Comparison of ENCODE assay signal across 18 mouse cellular contexts in genomic region chr9:121506478-121507180, GRCm38 (mm10). TPM values are rescaled to one million over a fixed set of nuclear protein-coding genes. Genes with fewer than 3 reads are reported as not detected.
A peak's percentile ranks its signal among the peaks of the same experiment; 100 is the strongest.
DNase-seq lines count a peak whose midpoint lies in the region; ATAC-seq and TF ChIP-seq lines count a peak whose summit lies in the region.
"Had no signal": no experiment of that assay in that cellular context is flagged by ENCODE, and none has a peak within 500 bp of the region (broad histone marks: within the 10 kb centered on the region; RNA-seq: fewer than 3 reads in every experiment).

No protein-coding gene starts in this region.

- H3K27ac ChIP-seq in forebrain, postnatal 0 days (ENCODE audit: low read depth, low read length) = peak overlapping the region; percentile 60
- H3K27ac ChIP-seq: embryonic facial prominence, embryonic 15.5 days; macrophage; midbrain, embryonic 15.5 days; neural tube, embryonic 13.5 days had no signal

- H3K36me3 ChIP-seq in forebrain, postnatal 0 days (ENCODE audit: insufficient read depth) = no peaks in the 10 kb centered on the region
- H3K36me3 ChIP-seq: embryonic facial prominence, embryonic 15.5 days; midbrain, embryonic 15.5 days; neural tube, embryonic 13.5 days had no signal

- no peaks in the 10 kb centered on the region for H3K27me3 ChIP-seq in forebrain, postnatal 0 days (ENCODE audit: insufficient read depth, low read length)
- H3K27me3 ChIP-seq: embryonic facial prominence, embryonic 15.5 days; midbrain, embryonic 15.5 days; neural tube, embryonic 13.5 days had no signal

- TF ChIP-seq POLR2A in brain, embryonic 14.5 days (IDR thresholded peaks at IDR 0.05; ENCODE audit: borderline replicate concordance, extremely low read depth, insufficient read depth, insufficient read length, poor library complexity, severe bottlenecking) = no peak

- DNase-seq in brain, embryonic 14.5 days (ENCODE audit: low read depth) = peak; percentile 65
- peak; percentile 78 for DNase-seq in forebrain, postnatal 0 days
- peak; percentile 60 to 64 for DNase-seq in layer of hippocampus, postnatal 36 days
- peak; percentile 81 to 91 for DNase-seq in right cerebral cortex, postnatal 10 days (ENCODE audit: low spot score in 2 of 2)
- no peak for DNase-seq in lung, postnatal 25 days (ENCODE audit: low spot score)
- no peak for DNase-seq in cerebellum, adult 18-20 months
- DNase-seq: adrenal gland, postnatal 25 days; heart, postnatal 4 days; kidney, postnatal 10 days; lung, adult 18-20 months had no signal

- peak; percentile 92 for ATAC-seq in forebrain, postnatal 0 days
- no peak for ATAC-seq in megakaryocyte, adult 5-6 weeks (ENCODE audit: poor library complexity, severe bottlenecking)
- ATAC-seq: CD4-positive, CD25-positive, alpha-beta regulatory T cell, adult 4 months; midbrain, embryonic 15.5 days had no signal

- H3K4me3 ChIP-seq in forebrain, postnatal 0 days (ENCODE audit: low read depth, low read length) = no peak overlapping the region
- H3K4me3 ChIP-seq: embryonic facial prominence, embryonic 15.5 days; midbrain, embryonic 15.5 days; neural tube, embryonic 13.5 days had no signal

- H3K4me1 ChIP-seq in forebrain, postnatal 0 days (ENCODE audit: insufficient read depth) = peaks cover 4% of the 10 kb centered on the region; the same call in 1 of the 2 replicates
- H3K4me1 ChIP-seq: embryonic facial prominence, embryonic 15.5 days; midbrain, embryonic 15.5 days; neural tube, embryonic 13.5 days had no signal

- H3K9ac ChIP-seq in forebrain, postnatal 0 days = no peak overlapping the region; the same call in 1 of the 2 replicates
- H3K9ac ChIP-seq: embryonic facial prominence, embryonic 15.5 days; midbrain, embryonic 15.5 days; neural tube, embryonic 13.5 days had no signal

- no peak for TF ChIP-seq CTCF in brain, embryonic 14.5 days (IDR thresholded peaks at IDR 0.05; ENCODE audit: borderline replicate concordance, extremely low read depth, insufficient read depth, insufficient read length)
- TF ChIP-seq CTCF in forebrain, postnatal 0 days (IDR thresholded peaks at IDR 0.05; ENCODE audit: low read depth) = no peak

- 39% methylated on average over 8 of the region's 8 CpGs for WGBS in forebrain, postnatal 0 days

- H3K4me2 ChIP-seq in forebrain, postnatal 0 days (ENCODE audit: low read depth) = no peak overlapping the region
- H3K4me2 ChIP-seq: embryonic facial prominence, embryonic 15.5 days; heart, embryonic 11.5 days; midbrain, embryonic 15.5 days; neural tube, embryonic 13.5 days had no signal

- no peaks in the 10 kb centered on the region for H3K9me3 ChIP-seq in forebrain, postnatal 0 days (ENCODE audit: low read length)
- H3K9me3 ChIP-seq: embryonic facial prominence, embryonic 15.5 days; midbrain, embryonic 15.5 days; neural tube, embryonic 13.5 days had no signal

RNA-seq across cellular contexts. Expression of gene Cck, which starts 11.1 kb away (rescaled TPM):
- polyA plus RNA-seq in brain, embryonic 14.5 days (2012; rRNA removed) = 34.1 and 38.6 TPM in 2 replicates
- 150 and 194 TPM in 2 replicates for total RNA-seq in forebrain, postnatal 0 days (2014; rRNA removed)
- polyA plus RNA-seq in forebrain, postnatal 0 days (2015; fragmentation: Nextera tagmentation; extraction: Ambion mirVana) = 172 and 174 TPM in 2 replicates
- total RNA-seq in layer of hippocampus, postnatal 36 days (2021) = 100 to 1,000 TPM; 678 to 800 TPM
- total RNA-seq in megakaryocyte, adult 5-6 weeks (2015) = not detected in 2 replicates
- not detected in 2 replicates for total RNA-seq in megakaryocyte, adult 5-6 weeks (2017)
- total RNA-seq: adrenal gland, postnatal 25 days; gastrocnemius, adult 8-10 months had no signal
- polyA plus RNA-seq: CD4-positive, CD25-positive, alpha-beta regulatory T cell, adult 4 months; macrophage had no signal

Comparison
In these comparisons a context has a peak if more than half of its experiments do, and no peak if none do; other contexts are left out.
1. DNase-seq: peak in brain, embryonic 14.5 days (single experiment), forebrain, postnatal 0 days (single experiment), layer of hippocampus, postnatal 36 days (2 of 2) and right cerebral cortex, postnatal 10 days (2 of 2); none in lung, postnatal 25 days (single experiment) and cerebellum, adult 18-20 months (0 of 2).
2. RNA of gene Cck, which starts 11.1 kb away (total RNA-seq): 678 to 800 TPM in layer of hippocampus, postnatal 36 days and 150 to 194 TPM in forebrain, postnatal 0 days; not detected in megakaryocyte, adult 5-6 weeks; every median in the first group is over 100 times any median in the second.